Mouse (Mus musculus) embryonic facial prominence, embryonic 11.5 days (tissue): Measurements from ENCODE around the gene Taf10. TPM values are rescaled to one million over a fixed set of nuclear protein-coding genes. Genes with fewer than 3 reads are reported as not detected.
A peak's percentile ranks its signal among the peaks of the same experiment; 100 is the strongest.

Experiments
- ATAC-seq: fragments of 200-750 bp; cut with Nextera tagmentation; replicated peaks from 2 replicates; pipeline ENCODE4 v1.8.0; 2017; ENCODE audit warnings: low read depth; ENCODE audit not compliant: insufficient number of reproducible peaks, low FRiP score, low TSS enrichment
- DNase-seq: peaks from one replicate; pipeline ENCODE4 v3.0.0-alpha.2; 2015; ENCODE audit warnings: low spot score
- H3K27ac ChIP-seq: fragments of 300-500 bp; sonication (generic); replicated peaks from 2 replicates; pipeline ENCODE4 v1.5.1; 2014; ENCODE audit warnings: mild to moderate bottlenecking, low read depth, low read length, control low read depth
- H3K27me3 ChIP-seq: fragments of 300-500 bp; sonication (generic); 2 replicates; pipeline ENCODE4 v1.6.1; 2014; ENCODE audit warnings: mild to moderate bottlenecking, low read length, moderate library complexity, mixed read lengths; ENCODE audit not compliant: control insufficient read depth, insufficient read depth
- H3K36me3 ChIP-seq: fragments of 300-500 bp; sonication (generic); replicated peaks from 2 replicates; pipeline ENCODE4 v1.6.1; 2014; ENCODE audit warnings: low read depth, mild to moderate bottlenecking, low read length, moderate library complexity, mixed read lengths; ENCODE audit not compliant: control insufficient read depth, insufficient read depth
- H3K4me1 ChIP-seq: fragments of 300-500 bp; sonication (generic); 2 replicates; pipeline ENCODE4 v1.6.1; 2014; ENCODE audit warnings: low read length, mixed read lengths; ENCODE audit not compliant: control insufficient read depth, insufficient read depth
- H3K4me2 ChIP-seq: fragments of 300-500 bp; sonication (generic); 2 replicates; pipeline ENCODE4 v1.6.1; 2014; ENCODE audit warnings: low read depth, mild to moderate bottlenecking, control low read depth, low read length, moderate library complexity
- H3K4me3 ChIP-seq: fragments of 300-500 bp; sonication (generic); 2 replicates; pipeline ENCODE4 v1.5.1; 2014; ENCODE audit warnings: low read depth, low read length, control low read depth
- H3K9ac ChIP-seq: fragments of 300-500 bp; sonication (generic); replicated peaks from 2 replicates; pipeline ENCODE4 v1.6.1; 2014; ENCODE audit warnings: mild to moderate bottlenecking, control low read depth, low read length
- H3K9me3 ChIP-seq: fragments of 300-500 bp; sonication (generic); replicated peaks from 2 replicates; pipeline ENCODE4 v1.6.1; 2016; ENCODE audit warnings: mild to moderate bottlenecking, low read length, inconsistent platforms, mixed read lengths; ENCODE audit not compliant: control insufficient read depth
- WGBS: fragments of 180-500 bp; shearing (Covaris S2); extraction: QIAGEN DNeasy Blood & Tissue Kit; methylation state at CpG from one replicate; pipeline ENCODE4 v1.1.7; 2014; 5-methylcytosine and 5-hydroxymethylcytosine counted together
- polyA plus RNA-seq: library from polyadenylated mRNA; unstranded; fragments of >200 nt; fragmentation: Nextera tagmentation; extraction: Ambion mirVana; gene quantifications from 2 replicates; pipeline ENCODE4 v1.2.1, GENCODE M21; 2014

The Taf10 gene
- polyA plus RNA-seq = 168 and 181 TPM in 2 replicates

DNA sequence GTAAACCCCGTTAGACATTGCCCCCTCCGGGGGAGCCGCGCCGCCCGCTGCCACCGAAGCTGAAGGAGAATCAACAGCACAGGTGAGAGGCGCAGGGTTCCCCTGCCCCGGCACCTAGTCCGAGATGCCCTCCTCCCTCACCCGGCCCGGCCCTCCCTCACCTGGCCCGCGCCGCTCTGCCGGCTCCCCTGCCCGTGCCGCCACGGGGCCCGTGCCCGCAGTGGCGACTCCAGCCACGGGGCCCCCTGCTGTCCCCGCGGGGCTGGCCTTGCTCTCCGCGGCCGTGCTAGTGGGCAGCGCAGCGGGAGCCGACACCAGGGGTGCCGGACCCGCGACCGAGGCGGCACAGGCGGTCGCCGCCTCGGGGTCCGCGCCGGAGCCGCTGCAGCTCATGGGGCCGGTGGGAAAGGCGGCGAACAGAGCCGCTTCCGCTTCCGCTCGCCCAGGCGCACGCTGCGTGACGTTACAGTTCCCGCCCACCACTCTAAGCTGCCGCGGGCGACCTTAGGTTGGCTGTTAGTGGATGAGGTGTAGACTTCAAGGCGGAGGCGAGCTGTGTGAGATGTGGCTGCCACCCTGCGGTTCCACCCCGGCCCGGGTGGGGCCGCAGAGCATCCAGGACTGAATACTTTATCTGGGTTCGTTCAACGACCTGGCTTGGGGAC is at the start of gene Taf10:
Gene Taf10, minus strand, starts transcription at position 436 of the 665 bp plus-strand sequence.
- H3K9me3 ChIP-seq = no peaks in the 10 kb centered on the region
- WGBS = 0% methylated on average over 58 of the region's 67 CpGs
- peak; percentile 97 for ATAC-seq
- H3K9ac ChIP-seq = peak within 1 kb of the TSS; percentile 82
- 0 out of 2 replicates have a peak within 1 kb of the TSS, but pooled peaks have one; percentile 16 for H3K27ac ChIP-seq
- peak within 1 kb of the TSS; percentile 95 for H3K4me3 ChIP-seq
- peaks cover 3% of the 10 kb centered on the region; the same call in 1 of the 2 replicates for H3K36me3 ChIP-seq
- no peaks in the 10 kb centered on the region for H3K4me1 ChIP-seq
- peak within 1 kb of the TSS; percentile 86 for H3K4me2 ChIP-seq
- H3K27me3 ChIP-seq = no peaks in the 10 kb centered on the region
- peak; percentile 94 for DNase-seq

DNA sequence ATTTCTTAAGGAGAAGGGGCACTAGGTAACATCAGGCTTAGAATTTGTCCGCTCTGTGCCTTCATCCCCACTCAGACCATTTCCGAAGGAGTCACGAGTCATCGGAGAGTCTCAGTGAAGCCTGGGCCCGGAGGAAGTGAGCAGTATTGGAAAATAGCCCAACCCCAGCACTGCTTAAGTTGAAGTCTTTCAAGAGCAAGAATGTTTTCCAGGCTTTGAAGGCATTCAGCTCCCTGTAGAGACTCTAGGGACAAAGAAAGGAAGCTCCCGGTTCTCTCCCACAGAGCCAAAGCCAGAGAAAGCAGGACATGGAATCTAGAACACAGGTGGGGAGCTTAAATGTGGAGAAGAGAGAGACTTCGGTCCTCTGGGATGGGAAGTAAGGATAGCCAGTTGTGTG is 49.5 kb upstream of the Taf10 start:
- WGBS = 85% methylated on average over 7 of the region's 7 CpGs
- no peaks in the 10 kb centered on the region for H3K36me3 ChIP-seq
- no peak overlapping the region for H3K4me2 ChIP-seq
- no peaks in the 10 kb centered on the region for H3K27me3 ChIP-seq
- no peaks in the 10 kb centered on the region for H3K9me3 ChIP-seq
- ATAC-seq (no peak), DNase-seq (no peak)
- H3K27ac ChIP-seq = no peak overlapping the region
- no peak overlapping the region for H3K4me3 ChIP-seq
- H3K9ac ChIP-seq = no peak overlapping the region
- H3K4me1 ChIP-seq = no peaks in the 10 kb centered on the region

GRCm38 (mm10) chr7:105791147-105791546 is 47.0 kb upstream of the Taf10 start:
- Histone ChIP-seq H3K36me3 (no peaks in the 10 kb centered on the region), H3K4me3 (no peak overlapping the region), H3K4me1 (no peaks in the 10 kb centered on the region; the same call in 1 of the 2 replicates), H3K4me2 (no peak overlapping the region), H3K9ac (no peak overlapping the region), H3K9me3 (no peaks in the 10 kb centered on the region), H3K27ac (no peak overlapping the region), H3K27me3 (no peaks in the 10 kb centered on the region)
- DNase-seq (no peak), ATAC-seq (no peak)
- WGBS = 85% methylated on average over 1 of the region's 1 CpGs

- peak within 1 kb of the TSS; percentile 95 for H3K27ac ChIP-seq
- ATAC-seq = peak; percentile 82
- WGBS = 1% methylated on average over 31 of the region's 97 CpGs
Observed at GRCm38 (mm10) chr7:105787285-105788140, 43.4 kb upstream of the Taf10 start, which contains the start of gene Dchs1. TSS of gene Dchs1 (minus strand) at chr7:105787654.

DNA sequence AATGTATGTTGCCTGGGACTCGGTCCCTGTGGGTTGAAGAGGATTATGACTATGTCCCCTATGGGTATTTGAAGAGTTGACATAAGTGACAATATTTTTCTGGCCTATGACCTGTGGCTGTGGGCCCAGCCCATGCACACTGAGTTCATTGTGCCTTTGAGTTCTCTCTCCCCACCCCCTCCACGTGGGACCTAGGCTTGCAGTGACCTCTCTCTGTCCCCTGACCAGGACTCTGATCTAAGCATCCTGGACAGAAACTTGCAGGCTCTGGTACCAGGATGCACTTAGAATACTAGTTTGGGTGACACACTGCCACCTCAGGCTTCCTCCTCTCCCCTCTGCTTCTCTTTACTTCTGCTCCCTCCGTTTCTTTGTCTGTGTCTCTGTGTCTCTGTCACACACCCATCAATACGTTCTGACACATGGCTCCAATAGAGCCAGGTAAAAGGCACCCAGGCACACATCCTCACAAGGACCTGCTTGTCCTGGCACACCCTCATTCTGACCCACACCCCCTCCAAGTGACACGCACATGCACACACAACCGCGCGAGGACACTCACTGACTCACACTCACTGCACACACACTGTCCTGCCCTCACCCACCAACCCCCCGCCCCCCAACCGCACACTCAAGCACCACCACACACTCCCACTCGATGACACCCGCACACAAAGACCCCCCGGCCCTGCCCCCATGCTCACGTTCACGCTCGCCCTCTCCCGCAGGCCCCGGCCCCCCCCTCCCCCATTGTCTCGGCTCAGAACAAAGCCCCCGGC is 42.5 kb upstream of the Taf10 start:
- Histone ChIP-seq H3K4me1 (peaks cover 3% of the 10 kb centered on the region), H3K9me3 (no peaks in the 10 kb centered on the region), H3K27ac (peak overlapping the region; percentile 95), H3K9ac (peak overlapping the region; percentile 99), H3K27me3 (no peaks in the 10 kb centered on the region), H3K4me3 (peak overlapping the region; percentile 94), H3K4me2 (peak overlapping the region; percentile 73), H3K36me3 (no peaks in the 10 kb centered on the region; the same call in 1 of the 2 replicates)
- 4% methylated on average over 20 of the region's 20 CpGs for WGBS
- DNase-seq = peak; percentile 37
- peak; percentile 74 for ATAC-seq

More at GRCm38 (mm10) chr7:105787285-105788140, 43.4 kb upstream of the Taf10 start, which contains the start of gene Dchs1:
- DNase-seq = peak; percentile 70
- no peaks in the 10 kb centered on the region for H3K9me3 ChIP-seq
- peak within 1 kb of the TSS; percentile 94 for H3K4me3 ChIP-seq
- H3K4me1 ChIP-seq = peaks cover 3% of the 10 kb centered on the region
- H3K36me3 ChIP-seq = no peaks in the 10 kb centered on the region
- H3K4me2 ChIP-seq = peak within 1 kb of the TSS; percentile 73
- no peaks in the 10 kb centered on the region for H3K27me3 ChIP-seq
- peak within 1 kb of the TSS; percentile 99 for H3K9ac ChIP-seq

- no peak overlapping the region for H3K9ac ChIP-seq
Observed at GRCm38 (mm10) chr7:105784556-105784955, 40.4 kb upstream of the Taf10 start.

DNA sequence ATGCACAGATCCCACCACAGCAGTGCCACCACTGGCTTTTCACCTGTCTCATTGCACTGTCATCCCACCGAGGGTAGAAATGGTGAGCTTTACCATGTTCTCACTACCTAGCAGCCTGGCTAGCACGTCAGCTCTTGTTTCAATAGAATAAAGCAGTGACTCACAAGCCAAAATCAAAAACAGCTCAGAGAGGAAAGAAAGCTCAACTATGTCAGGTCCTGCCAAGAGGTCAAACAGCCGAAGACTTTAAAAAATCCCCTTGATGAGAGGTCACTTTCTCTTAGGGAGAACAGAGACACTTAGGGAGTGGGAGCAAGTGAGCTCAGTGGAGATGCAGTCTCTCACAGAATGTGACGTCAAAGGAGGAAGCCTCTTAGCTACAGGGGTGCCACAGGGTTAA is 39.7 kb upstream of the Taf10 start:
- no peak for DNase-seq
- Histone ChIP-seq H3K4me3 (no peak overlapping the region), H3K27me3 (no peaks in the 10 kb centered on the region), H3K4me1 (peaks cover 4% of the 10 kb centered on the region), H3K27ac (no peak overlapping the region), H3K4me2 (no peak overlapping the region), H3K36me3 (no peaks in the 10 kb centered on the region; the same call in 1 of the 2 replicates), H3K9me3 (no peaks in the 10 kb centered on the region), H3K9ac (no peak overlapping the region)
- 23% methylated on average over 4 of the region's 4 CpGs for WGBS
- ATAC-seq = no peak

More at GRCm38 (mm10) chr7:105784556-105784955, 40.4 kb upstream of the Taf10 start:
- H3K4me3 ChIP-seq = no peak overlapping the region
- no peak for ATAC-seq
- H3K9me3 ChIP-seq = no peaks in the 10 kb centered on the region
- WGBS = 17% methylated on average over 4 of the region's 4 CpGs
- no peak for DNase-seq
- no peaks in the 10 kb centered on the region; the same call in 1 of the 2 replicates for H3K36me3 ChIP-seq
- H3K4me2 ChIP-seq = no peak overlapping the region
- no peak overlapping the region for H3K27ac ChIP-seq
- no peaks in the 10 kb centered on the region for H3K27me3 ChIP-seq
- peaks cover 3% of the 10 kb centered on the region for H3K4me1 ChIP-seq
